Mouse (Mus musculus) embryo, embryonic 10 days (tissue): ENCODE data around the gene Recql5.

Experiments used
- DNase-seq: peaks from one replicate; pipeline ENCODE4 v3.0.0-alpha.2; 2015; ENCODE audit warnings: low spot score

Gene Recql5

GRCm38 (mm10) chr11:115933108-115933746 is at the start of gene Recql5, which contains the start of gene Sap30bp:
Recql5 (minus strand) TSS chr11:115933477.
Sap30bp (plus strand) TSS chr11:115933282.
- DNase-seq: peak; percentile 100

GRCm38 (mm10) chr11:115982472-115982871 is 49.2 kb upstream of the Recql5 start:
- no peak for DNase-seq

- no peak for DNase-seq
Measured at GRCm38 (mm10) chr11:115975544-115975943, 42.3 kb upstream of the Recql5 start.

GRCm38 (mm10) chr11:115975083-115975420 is 41.8 kb upstream of the Recql5 start:
- DNase-seq: no peak

GRCm38 (mm10) chr11:115974309-115975082 is 41.2 kb upstream of the Recql5 start, which contains the start of gene Itgb4:
Itgb4 (plus strand) TSS chr11:115974709.
- peak; percentile 30 for DNase-seq

GRCm38 (mm10) chr11:115971016-115971415 is 37.7 kb upstream of the Recql5 start:
- no peak for DNase-seq

- no peak for DNase-seq
Measured at GRCm38 (mm10) chr11:115970006-115970673, 36.9 kb upstream of the Recql5 start.

GRCm38 (mm10) chr11:115968731-115969405 is 35.6 kb upstream of the Recql5 start:
- no peak for DNase-seq

GRCm38 (mm10) chr11:115964977-115965604 is 31.8 kb upstream of the Recql5 start:
- DNase-seq: no peak

- no peak for DNase-seq
Measured at GRCm38 (mm10) chr11:115962651-115963412, 29.6 kb upstream of the Recql5 start.

GRCm38 (mm10) chr11:115959018-115959417 is 25.7 kb upstream of the Recql5 start:
- DNase-seq: no peak

- DNase-seq: no peak
Measured at GRCm38 (mm10) chr11:115957971-115958370, 24.7 kb upstream of the Recql5 start.

GRCm38 (mm10) chr11:115956453-115956852 is 23.2 kb upstream of the Recql5 start:
- peak; percentile 78 for DNase-seq

GRCm38 (mm10) chr11:115955195-115955858 is 22.1 kb upstream of the Recql5 start:
- DNase-seq: peak; percentile 41

GRCm38 (mm10) chr11:115954712-115955111 is 21.4 kb upstream of the Recql5 start:
- DNase-seq: peak; percentile 5

GRCm38 (mm10) chr11:115950719-115951118 is 17.4 kb upstream of the Recql5 start:
- DNase-seq: no peak

GRCm38 (mm10) chr11:115948316-115948715 is 15.0 kb upstream of the Recql5 start:
- DNase-seq: no peak

GRCm38 (mm10) chr11:115946221-115946828 is 13.0 kb upstream of the Recql5 start:
- no peak for DNase-seq

GRCm38 (mm10) chr11:115945247-115945646 is 12.0 kb upstream of the Recql5 start:
- no peak for DNase-seq

- DNase-seq: no peak
Measured at GRCm38 (mm10) chr11:115941980-115942379, 8.7 kb upstream of the Recql5 start.
